Mouse (Mus musculus) stomach, postnatal 0 days (tissue): ENCODE data around the gene Fmnl1.

ENCODE experiments used
- CTCF ChIP-seq: IDR thresholded peaks from 2 replicates; pipeline ENCODE4 v1.5.1; 2016; ENCODE audit warnings: antibody characterized with exemption, low read depth, mild to moderate bottlenecking, moderate library complexity
- EP300 ChIP-seq: optimal IDR thresholded peaks from 2 replicates; pipeline ENCODE3; 2016; ENCODE audit warnings: antibody characterized with exemption

- TF ChIP-seq EP300 (no peak), CTCF (no peak)
Observed at GRCm38 (mm10) chr11:103234447-103234846, 63.5 kb downstream of the Fmnl1 start.
